Mouse (Mus musculus) cortical plate, adult 2 months (tissue): Measurements from ENCODE around the gene Slc25a10. TPM values are rescaled to one million over a fixed set of nuclear protein-coding genes. Genes with fewer than 3 reads are reported as not detected.

Source experiments
- H3K27ac ChIP-seq: fragments of 200-500 bp; 2 replicates; pipeline ENCODE4 v1.5.1; 2012; ENCODE audit warnings: low read length, control low read depth, inconsistent platforms; ENCODE audit not compliant: insufficient read depth
- H3K4me1 ChIP-seq: fragments of 200-500 bp; 2 replicates; pipeline ENCODE4 v1.6.1; 2011; ENCODE audit warnings: low read length; ENCODE audit not compliant: control insufficient read depth, insufficient read depth
- H3K4me3 ChIP-seq: fragments of 200-500 bp; 2 replicates; pipeline ENCODE4 v1.5.1; 2011; ENCODE audit warnings: mild to moderate bottlenecking, low read length, control low read depth; ENCODE audit not compliant: insufficient read depth
- CTCF ChIP-seq: fragments of 200-500 bp; IDR thresholded peaks from 2 replicates; pipeline ENCODE4 v1.5.1; 2011; ENCODE audit warnings: mild to moderate bottlenecking, control low read depth, low read length; ENCODE audit not compliant: insufficient read depth; ENCODE audit errors: extremely low read depth
- POLR2A ChIP-seq: fragments of 200-500 bp; IDR thresholded peaks from 2 replicates; pipeline ENCODE4 v1.6.1; 2011; ENCODE audit warnings: mild to moderate bottlenecking, low read length, control low read depth; ENCODE audit not compliant: insufficient read depth; ENCODE audit errors: extremely low read depth
- polyA plus RNA-seq: library from polyadenylated mRNA; depleted of rRNA; stranded (reverse); fragments of >200 nt; gene quantifications from 2 replicates; pipeline ENCODE4 v1.2.3, GENCODE M21; 2012

Slc25a10 gene
- polyA plus RNA-seq, 1 experiment, result 29.0 TPM

DNA sequence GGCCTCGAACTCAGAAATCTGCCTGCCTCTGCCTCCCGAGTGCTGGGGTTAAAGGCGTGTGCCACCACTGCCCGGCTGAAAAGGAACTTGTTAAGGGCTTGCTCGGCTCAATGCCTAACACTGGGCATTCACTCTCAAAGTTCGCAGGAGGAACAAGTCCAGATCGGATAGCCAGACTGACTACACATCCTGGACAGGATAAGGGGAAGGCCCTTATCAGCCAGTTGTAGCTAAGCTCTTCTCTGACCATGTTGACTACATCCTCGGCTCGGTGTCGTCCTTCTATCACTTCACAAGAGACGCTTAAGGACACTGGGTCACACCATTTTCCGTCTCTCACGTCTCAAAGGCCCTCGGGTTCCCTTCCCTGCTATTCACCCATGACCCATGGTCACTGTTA lies 34.3 kb upstream of the Slc25a10 start:
- Histone ChIP-seq H3K4me1 (peaks cover 1% of the 10 kb centered on the region; the same call in 1 of the 2 replicates), H3K27ac (peak overlapping the region; percentile 87), H3K4me3 (peak overlapping the region; percentile 98)
- no peak for TF ChIP-seq CTCF
- TF ChIP-seq POLR2A, result no peak

DNA sequence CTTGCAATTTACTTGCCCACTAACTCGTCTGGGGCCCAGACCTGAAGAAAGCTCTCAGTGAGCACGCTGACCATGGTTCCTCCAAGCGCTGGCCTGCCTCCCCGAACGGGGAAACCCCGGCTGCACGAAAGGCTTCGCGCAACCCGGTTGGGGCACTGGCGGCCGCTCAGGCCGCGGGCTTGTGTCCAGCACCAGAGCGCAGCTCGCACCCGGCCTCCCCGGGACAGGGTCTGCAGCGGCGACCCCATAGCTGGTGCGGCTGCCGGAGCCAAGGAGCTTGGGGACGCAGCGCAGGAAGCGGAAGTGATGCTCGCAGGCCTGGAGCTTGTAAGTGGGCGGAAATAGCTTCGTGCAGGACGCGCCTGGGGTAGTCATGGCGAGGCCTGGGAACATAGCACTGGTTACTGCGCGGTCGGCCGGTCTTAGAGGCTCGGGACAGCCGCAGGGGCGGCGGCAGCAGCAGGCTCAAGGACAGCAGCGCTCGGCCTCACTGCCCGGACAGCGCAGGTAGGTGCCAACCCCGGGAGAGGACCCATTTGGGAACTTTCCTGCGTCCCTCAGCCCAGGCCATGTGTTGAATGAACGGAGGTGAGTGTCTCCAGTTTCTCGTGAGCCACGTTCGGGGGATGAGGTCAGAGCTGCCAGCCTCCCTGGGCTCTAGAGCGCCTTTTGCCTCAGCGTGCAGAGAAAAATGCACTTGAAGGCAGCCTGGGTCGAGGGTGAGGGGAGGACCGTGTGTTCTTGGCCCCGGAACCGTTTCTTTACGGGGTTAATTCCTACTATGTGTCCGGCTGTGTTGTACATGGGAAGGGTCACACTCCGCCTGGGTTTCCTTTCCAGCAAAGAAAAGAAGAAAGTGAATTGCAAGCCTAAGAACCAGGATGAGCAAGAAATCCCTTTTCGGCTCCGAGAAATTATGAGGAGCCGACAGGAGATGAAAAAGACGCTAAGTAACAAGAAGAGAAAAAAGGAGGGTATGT lies 33.6 kb upstream of the Slc25a10 start, which contains the start of the genes Oxld1 and Ccdc137:
Gene Oxld1 (minus strand): TSS at position 297 of the 980 bp plus-strand sequence.
Gene Ccdc137 (plus strand): TSS at position 344 of the 980 bp plus-strand sequence.
- Histone ChIP-seq H3K4me3 (peak within 1 kb of the TSS; percentile 98), H3K27ac (peak within 1 kb of the TSS; percentile 87), H3K4me1 (peaks cover 1% of the 10 kb centered on the region; the same call in 1 of the 2 replicates)
- TF ChIP-seq POLR2A (peak; percentile 87), CTCF (no peak)

DNA sequence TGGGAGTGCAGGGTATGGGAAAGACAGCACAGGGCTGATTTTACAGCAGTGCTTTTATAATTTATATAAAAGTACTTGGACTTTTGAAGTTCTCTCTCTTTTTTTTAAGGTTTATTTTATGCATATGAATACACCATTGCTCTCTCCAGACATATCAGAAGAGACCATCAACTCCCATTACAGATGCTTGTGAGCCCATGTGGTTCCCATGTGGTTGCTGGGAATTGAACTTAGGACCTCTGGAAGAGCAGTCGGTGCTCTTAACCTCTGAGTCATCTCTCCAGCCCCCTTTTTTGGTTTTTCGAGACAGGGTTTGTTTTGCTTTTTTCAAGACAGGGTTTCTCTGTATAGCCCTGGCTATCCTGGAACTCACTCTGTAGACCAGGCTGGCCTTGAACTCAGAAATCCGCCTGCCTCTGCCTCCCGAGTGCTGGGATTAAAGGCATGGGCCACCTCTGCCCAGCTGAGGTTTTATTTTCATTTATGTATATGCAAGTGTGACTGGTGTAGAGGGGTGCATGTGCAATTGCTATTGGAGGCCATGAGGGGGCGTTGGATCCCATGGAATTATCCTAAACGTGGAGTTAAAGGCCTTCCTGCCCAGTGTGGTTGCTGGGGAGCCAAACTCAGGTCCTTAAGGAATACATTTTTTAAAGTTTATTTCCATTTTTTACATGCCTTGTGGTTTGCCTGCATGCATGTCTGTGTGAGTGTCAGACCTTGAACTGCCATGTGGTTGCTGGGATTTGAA lies 32.6 kb upstream of the Slc25a10 start:
- H3K4me1 ChIP-seq, result peaks cover 1% of the 10 kb centered on the region; the same call in 1 of the 2 replicates
- H3K4me3 ChIP-seq, result peak overlapping the region; percentile 98
- H3K27ac ChIP-seq, result no peak overlapping the region
- TF ChIP-seq CTCF (0 out of 2 replicates have a peak, but pooled peaks have one; percentile 9), POLR2A (no peak)

DNA sequence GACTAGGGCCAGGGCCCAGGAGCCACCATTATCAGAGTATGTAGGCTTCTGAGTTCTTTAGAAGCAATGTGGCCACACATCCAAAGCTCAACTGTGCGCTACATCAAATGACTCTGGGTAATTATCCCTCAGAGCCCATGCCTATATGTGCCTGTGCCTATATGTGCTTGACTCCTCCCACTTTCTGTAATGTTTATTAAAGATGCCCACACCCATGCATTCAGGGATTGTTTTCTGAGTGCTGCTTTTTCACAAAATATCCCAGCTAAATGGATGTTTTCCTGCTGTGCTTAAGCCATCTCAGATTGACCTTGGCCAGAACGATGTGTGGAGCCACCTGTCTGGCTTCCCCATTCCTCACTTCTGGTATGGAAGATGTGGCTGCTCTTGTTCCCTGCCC lies 28.1 kb upstream of the Slc25a10 start:
- H3K4me3 ChIP-seq, result no peak overlapping the region
- no peak overlapping the region for H3K27ac ChIP-seq
- H3K4me1 ChIP-seq, result peaks cover 3% of the 10 kb centered on the region; the same call in 1 of the 2 replicates
- TF ChIP-seq CTCF, result no peak
- no peak for TF ChIP-seq POLR2A

DNA sequence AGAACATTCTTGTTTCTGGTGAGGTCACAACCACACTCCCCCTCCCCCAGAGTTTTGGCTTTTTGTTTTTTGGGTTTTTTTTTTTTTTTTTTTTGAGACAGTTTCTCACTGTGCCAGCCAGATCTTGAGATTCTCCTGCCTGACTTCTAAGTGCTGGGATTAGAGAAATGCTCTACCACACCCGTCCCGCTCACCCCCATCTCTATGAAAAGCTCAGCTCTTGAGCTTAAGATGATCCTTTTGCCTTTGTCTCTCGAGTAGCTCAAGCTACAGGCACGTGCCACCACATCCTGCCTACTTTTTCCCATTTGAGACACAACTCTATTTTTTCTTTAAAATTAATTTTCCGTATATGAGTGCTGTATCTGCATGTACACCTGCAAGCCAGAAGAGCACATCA lies 27.3 kb upstream of the Slc25a10 start:
- H3K4me3 ChIP-seq, result no peak overlapping the region
- H3K27ac ChIP-seq, result no peak overlapping the region
- TF ChIP-seq CTCF, result no peak
- TF ChIP-seq POLR2A, result no peak
- peaks cover 2% of the 10 kb centered on the region; the same call in 1 of the 2 replicates for H3K4me1 ChIP-seq

DNA sequence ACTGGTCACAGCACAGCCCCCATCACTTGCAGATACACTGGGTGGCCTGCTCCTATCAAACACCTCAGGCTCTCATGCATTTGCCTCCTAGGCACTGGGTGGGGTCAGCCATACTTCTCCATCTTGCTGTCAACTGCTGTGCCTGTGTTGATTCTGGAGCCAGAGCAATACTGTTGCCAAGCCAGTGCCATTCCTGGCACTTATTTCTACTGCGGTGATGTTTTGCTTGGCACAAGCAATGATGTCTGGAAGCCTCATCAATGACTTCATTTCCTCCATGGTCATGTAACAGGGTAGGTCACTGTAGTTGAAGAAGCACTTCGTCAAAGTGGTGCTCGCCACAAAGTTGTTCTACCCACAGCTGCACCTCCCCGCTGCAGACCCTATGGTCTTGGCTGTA lies 26.1 kb upstream of the Slc25a10 start:
- Histone ChIP-seq H3K27ac (no peak overlapping the region), H3K4me3 (no peak overlapping the region), H3K4me1 (peaks cover 2% of the 10 kb centered on the region; the same call in 1 of the 2 replicates)
- no peak for TF ChIP-seq CTCF
- TF ChIP-seq POLR2A, result no peak

DNA sequence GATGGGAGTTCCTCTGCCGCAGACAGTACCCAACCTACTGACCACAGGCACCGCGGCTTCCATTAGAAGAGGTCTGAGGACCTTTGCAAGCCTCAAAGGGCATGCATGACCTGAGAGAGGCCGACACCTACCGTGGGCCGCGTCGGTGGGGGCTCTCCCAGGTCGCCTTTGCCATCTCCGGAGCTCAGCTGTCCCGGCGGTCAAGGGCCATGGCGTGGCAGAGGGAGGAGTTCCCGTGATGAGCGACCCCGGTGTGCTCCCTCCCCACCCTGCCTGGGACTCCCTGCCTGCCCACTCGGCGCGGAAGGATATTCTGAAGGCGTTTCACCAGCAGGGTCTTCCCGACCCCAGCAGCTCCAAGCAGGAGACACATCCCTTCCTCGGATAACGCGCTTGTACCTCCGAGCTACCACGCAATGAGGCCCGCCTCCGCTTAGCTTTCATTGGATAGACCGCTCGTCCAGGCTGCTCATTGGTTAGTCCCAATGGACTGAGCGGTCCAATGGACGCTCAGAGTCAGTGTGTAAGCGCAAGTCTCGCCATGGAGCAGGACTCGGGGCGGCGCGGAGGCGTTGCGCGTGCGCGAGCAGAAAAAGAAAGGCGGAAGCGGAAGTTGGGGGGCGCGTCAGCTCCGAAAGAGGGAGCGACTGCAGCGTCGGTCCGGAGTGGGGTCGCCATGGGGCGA lies 24.4 kb upstream of the Slc25a10 start, which contains the start of gene Arl16:
Gene Arl16 (minus strand): TSS at position 557 of the 685 bp plus-strand sequence.
- Histone ChIP-seq H3K4me1 (peaks cover 2% of the 10 kb centered on the region; the same call in 1 of the 2 replicates), H3K27ac (no peak within 1 kb of the TSS), H3K4me3 (peak within 1 kb of the TSS; percentile 74)
- TF ChIP-seq POLR2A (peak; percentile 96), CTCF (no peak)

DNA sequence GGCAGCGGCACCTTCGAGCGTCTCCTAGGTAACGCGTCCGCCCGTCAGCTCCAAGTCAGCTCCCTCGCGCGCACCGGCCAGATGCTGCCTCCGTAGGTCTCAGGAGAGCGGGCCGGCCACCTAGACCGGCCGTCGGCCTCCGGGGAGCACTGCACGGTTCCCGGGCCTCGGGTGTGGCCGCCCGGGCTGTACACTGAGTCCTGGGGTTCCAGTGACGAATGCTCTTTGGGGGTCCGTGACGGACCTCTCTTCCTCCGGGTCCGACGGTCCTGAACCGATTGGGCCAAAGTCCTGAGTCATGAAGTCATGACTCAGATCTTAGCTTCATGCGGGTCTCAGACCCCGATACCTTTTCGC lies 23.9 kb upstream of the Slc25a10 start:
- no peak overlapping the region for H3K27ac ChIP-seq
- peaks cover 2% of the 10 kb centered on the region; the same call in 1 of the 2 replicates for H3K4me1 ChIP-seq
- TF ChIP-seq CTCF (no peak), POLR2A (no peak)
- peak overlapping the region; percentile 74 for H3K4me3 ChIP-seq

DNA sequence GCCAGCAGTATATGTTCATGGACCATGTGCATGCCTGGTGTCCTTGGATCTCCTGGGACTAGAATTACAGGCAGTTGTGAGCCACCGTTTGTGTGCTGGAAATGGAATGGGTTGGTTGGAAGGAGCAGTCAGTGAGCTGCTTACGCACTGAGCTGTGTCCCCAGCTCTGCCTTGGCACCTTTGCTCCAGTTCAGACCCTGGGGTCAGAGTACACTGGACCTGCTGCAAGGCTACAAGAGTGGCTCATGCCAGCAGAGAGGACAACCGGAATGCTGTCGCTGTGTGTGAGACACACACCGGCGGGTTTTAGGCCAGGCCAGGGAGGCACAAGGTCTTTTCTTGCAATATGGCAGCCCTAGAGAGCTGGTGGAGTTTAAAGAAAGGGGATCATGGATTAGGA lies 19.6 kb upstream of the Slc25a10 start:
- no peak overlapping the region for H3K4me3 ChIP-seq
- no peak overlapping the region for H3K27ac ChIP-seq
- H3K4me1 ChIP-seq, result peaks cover 2% of the 10 kb centered on the region; the same call in 1 of the 2 replicates
- TF ChIP-seq CTCF (no peak), POLR2A (no peak)

DNA sequence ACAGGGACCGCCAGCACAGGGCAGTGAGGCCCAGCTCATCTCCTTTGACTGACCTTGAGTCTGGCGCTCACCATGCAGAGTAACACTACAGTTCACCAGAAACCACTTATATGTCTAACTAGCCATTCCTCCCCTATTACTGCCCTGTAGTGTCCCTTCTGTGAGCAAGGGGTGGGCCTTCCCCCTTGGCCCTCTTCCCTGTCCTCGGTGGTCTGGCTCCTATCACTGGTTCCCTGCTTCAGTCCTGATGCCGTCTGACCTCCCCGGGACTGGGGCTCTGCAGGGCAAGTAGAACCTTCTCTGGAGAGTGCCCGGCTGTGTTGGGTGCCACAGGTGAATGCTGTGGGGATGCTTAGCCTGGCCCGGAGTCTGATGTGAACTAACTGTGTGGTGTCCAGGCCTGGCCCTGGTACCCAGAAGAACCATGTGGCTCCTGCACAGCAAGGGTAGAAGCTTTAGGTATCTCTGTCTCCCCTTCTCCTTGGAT lies 8.1 kb upstream of the Slc25a10 start:
- no peak for TF ChIP-seq CTCF
- TF ChIP-seq POLR2A, result no peak
- H3K4me3 ChIP-seq, result no peak overlapping the region; the same call in 1 of the 2 replicates
- H3K27ac ChIP-seq, result no peak overlapping the region
- H3K4me1 ChIP-seq, result peaks cover 4% of the 10 kb centered on the region; the same call in 1 of the 2 replicates
